Mouse (Mus musculus) T-cell, adult 2 months (primary cell): ENCODE results near the gene Slc7a11.

Source experiments
- DNase-seq: peaks from one replicate; pipeline ENCODE4 v3.0.0; 2022; ENCODE audit warnings: low spot score

The Slc7a11 gene

DNA sequence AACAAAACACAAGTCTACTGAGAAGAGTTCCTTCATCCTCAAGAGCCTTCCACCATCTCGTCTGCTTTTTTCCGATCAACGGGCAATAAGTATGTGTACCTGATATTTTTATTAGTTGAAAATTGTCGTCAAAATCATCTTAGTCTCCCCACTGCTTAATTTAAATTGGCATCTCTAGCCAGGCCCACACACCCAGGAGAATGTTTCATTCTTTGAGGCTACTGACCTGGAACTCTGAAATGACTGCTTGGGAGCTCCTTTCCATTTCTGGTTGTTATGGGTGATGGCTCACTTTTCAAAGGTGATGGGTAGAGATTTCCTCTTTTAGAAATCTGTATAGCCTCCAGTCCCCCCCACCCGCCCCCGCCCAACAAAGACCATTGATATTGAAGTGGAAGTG, 54.6 kb downstream of the Slc7a11 start:
- DNase-seq = no peak

DNA sequence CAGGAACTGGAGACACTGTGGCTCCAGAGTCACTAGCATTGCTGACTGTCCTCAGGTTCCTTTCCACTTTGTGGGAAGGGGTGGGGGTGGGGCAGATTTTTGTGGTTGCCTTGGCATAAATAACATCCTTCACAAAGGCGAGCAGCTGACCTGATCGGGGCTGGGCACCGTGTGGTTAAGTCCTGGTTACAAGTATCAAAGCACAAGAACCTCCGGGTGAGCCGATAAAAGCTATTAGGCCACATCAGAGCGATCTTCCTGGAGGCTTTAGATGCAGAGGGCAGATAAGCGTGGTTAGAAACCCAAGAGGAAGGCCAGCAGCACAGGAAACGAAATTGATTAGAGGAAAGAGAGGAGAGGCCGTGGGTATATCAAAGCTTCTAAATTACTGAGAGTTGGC, 55.1 kb downstream of the Slc7a11 start:
- peak; percentile 17 for DNase-seq

DNA sequence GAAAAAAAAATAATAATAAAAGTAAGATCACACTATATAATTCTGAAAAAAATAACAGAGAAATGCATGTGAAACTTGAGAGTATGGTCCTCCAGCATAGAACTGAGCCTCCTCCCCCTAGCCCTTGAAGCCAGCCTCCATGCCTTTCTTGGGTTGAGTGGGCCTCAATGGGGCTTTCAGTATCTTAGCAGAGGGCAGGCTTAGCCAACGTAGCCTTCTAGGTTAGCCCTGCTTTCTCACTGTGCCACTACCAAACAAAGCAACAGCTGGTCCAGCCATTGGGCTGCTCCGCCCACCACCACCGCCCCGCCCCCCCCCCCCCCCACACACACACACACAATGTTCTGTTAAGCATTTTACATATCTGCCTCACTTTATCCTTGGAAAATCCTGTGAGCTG, 56.1 kb downstream of the Slc7a11 start:
- no peak for DNase-seq

DNA sequence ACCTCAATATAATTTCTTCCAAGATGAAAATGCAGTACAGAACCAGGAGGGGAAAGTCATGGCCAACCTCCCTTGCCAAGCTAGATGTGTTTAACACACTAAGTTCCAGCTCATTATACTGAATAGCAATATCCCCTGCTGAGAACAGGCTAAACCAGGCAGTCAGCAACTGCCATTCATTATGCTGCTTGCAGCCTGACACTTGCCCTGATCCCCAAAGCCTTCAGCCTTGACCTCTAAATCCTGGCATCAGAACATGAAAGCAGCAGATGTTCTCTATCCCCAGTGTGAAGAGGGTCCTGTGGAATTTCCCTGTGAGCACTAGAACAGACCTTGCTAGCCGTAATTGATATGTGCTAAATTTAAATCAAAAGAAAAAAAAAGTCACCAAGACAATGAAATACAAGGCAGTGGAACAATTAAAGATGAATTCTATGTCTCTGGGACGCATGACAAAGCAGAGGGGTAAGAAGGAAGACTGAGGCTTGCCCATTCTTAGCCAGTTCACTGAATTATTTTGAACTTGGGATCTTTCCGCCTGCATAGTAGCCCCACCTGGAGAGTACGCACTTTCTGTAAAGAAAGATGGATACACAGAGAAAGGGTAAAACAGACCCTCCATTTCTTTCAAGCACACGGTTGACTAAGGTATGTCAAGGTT, 56.7 kb downstream of the Slc7a11 start:
- no peak for DNase-seq

DNA sequence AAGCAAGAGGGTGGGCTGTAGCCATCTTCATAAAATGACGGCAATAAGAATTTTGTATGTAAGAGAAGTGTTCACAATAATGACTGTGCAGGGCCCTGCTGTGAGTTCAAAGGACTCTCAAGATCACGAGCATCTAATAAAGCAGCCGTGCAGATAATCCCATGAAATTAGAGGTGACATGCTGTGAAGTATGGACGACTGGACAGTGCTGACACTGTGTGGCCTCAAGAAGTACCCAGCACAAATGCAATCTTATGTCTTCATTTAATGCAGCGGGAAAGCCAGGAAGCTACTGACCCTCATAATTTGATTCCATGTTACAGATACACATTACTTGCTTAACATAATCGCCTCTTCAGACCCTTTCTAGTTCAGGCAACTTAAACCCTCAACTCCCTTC, 57.3 kb downstream of the Slc7a11 start:
- DNase-seq = no peak

DNA sequence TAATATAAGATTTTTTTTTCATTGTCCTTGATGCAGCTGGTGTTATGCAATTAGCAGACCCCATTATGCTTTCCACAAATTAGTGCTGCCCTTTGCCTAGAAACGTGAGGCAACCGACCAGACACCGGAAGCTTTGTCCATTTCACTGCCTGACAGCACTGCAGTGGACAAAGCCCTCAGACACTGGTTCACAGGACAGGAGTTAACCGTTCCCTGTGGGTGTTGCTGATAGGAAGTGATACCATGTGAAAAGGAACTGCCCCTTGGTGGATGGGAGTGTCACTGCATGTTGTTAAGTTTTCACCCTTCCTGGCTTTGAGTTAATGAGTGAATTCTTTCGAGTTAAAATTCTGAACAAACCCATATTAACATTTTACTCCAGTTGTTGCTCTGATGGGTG, 60.7 kb downstream of the Slc7a11 start:
- no peak for DNase-seq

DNA sequence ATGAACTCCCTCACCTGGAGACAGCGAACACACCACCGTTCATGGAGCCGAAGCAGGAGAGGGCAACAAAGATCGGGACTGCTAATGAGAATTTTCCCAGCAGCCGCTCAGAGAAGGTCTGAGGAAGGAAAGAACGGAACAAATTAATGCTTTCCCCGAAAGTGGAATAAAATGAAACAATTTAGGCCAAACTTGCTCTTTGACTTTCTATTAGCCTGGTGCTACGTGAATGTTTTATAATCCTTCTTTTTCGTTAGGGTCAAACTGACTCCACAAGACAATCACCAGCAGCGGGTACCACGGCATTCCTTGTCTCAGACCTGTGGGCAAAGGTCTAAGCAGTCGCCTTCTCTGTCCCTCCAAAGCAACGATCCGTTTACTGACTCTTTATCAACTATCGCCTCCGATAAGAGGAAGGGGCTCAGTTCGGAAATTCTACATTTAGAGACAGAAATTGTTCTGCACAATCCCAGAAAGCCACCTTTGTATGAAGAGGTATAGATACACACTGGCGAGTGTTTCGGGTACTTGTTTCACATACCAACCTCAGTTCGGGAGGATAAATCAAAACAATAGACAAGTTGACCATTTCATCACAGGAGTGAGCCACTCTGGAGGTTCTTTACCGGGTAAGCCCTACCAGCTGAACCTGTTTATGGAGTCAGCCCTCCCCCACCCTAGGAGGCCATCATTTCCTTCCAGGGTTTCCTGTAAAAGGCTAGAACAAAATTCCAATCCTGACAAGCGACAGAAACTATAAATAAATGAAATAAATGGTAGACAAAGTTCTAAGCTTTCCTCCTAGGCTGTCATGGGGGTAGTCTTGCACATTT, 61.3 kb downstream of the Slc7a11 start:
- no peak for DNase-seq

DNA sequence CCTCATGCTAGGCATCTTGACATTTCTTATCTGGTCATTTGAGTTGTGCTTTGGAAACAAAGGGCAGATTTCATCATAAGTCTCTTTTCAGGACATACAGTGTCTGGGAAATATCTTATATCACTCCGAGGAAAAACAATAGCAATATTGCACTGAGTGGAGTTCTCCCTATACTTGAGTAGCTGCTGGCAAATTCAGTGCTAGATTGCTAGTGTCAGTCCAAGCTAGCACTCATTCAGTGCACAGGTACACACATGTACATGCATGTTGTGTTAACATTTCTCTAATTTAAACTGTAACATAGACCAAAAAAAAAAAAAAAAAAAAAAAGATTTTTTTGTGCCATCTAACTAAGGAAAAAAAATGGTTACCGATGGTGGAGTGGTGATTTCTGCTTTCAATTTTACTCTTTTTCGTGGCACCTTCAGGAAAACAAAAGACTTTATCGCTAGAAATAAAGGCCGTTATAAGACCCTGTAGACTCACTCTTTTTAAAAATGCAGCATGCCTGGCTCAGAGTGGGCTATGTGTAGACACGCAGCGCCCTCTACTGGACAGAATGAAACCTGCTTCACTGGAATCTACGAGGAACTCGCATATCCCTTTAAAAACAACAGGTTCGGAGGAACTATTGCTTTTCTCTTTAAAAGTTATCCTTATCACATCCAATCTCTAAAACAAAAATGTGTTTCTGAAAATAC, 62.1 kb downstream of the Slc7a11 start:
- DNase-seq = peak; percentile 54

DNA sequence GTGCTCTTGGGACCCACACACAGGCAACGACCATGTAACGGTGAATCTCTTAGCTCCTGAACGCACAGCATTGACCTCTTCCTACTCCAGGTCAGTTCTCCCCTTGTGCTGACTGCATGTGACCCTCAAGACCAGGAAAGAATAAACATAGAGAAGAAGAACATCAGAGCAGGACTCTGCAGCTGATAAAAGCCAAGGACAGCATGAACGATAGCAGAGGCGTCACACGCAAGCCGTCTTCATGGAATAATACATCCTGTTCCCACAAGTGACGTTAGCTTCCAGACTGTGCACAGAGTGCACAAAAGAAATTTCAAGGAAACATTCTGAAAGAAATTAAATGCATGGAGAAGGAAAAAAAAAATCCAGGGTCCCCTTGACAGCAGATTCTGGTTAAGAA, 63.5 kb downstream of the Slc7a11 start:
- DNase-seq = no peak

DNA sequence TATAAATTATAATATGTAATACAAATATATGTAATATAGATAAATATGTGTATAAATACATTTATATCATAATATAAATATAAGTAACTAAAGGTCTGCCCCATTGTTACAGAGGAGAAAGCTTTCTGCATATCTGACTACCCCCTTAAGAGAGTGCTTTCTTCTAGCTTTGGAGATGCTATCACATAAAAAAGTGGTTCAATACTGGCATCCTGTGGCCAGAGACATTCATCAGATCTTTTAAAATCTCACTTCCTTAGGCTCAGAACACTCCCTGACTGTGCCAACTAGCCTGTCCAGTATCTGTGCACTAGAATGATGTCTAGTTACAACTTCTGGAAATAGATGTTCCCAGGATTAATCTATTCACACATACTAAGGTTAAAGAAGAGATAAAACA, 67.9 kb downstream of the Slc7a11 start:
- DNase-seq = no peak

DNA sequence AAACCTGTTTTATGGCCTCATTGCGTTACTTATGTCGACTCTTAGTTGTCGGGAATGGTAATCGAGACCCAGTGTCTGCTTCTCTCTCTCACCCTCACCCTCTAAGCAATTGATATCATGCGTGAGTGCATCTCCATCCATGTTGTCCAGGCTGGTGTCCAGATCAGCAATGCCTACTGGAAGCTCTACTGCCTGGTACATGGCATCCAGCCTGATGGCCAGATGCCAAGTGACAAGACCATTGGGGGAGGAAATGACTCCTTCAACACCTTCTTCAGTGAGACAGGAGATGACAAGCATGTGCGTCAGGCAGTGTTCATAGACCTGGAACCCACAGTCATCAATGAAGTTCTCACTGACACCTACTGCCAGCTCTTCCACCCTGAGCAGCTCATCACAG, 73.6 kb downstream of the Slc7a11 start:
- DNase-seq = no peak

DNA sequence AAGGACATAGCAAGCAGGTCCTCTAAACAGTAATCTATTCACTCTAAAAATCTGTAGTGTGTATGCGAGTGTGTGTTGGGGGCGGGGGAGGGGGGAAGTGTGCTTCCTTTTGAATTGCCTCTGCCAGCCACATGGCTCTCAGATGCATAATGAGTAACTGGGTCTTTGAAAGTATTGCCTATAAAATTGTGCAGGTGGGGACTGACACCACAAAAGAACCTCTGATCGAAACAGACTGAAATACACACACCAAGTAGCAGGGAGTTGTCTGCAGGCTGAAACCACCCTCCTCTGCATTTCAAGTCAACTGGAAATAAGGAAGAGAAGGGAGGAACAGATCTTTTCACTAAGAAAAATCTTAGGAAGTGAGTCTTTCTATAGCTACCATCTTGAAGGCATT, 76.2 kb downstream of the Slc7a11 start:
- DNase-seq = no peak

DNA sequence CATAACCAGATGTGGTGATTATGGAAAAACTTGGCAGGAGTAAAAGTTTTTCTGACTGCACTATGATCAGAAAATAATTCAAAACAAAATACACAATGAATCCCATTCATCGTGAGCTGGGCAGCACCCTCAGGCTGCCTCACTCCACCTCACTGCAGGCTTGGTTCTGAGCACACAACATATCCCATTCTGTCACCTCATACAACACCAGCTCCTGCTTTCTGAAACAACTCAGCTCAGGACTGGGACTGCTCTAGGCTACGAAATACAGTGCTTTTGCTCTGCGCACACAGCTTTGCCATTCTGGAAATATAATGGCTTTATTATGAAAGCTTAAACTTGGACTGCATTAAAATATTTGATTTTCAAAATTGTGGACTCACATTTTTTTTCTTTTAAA, 79.8 kb downstream of the Slc7a11 start:
- DNase-seq = no peak

DNA sequence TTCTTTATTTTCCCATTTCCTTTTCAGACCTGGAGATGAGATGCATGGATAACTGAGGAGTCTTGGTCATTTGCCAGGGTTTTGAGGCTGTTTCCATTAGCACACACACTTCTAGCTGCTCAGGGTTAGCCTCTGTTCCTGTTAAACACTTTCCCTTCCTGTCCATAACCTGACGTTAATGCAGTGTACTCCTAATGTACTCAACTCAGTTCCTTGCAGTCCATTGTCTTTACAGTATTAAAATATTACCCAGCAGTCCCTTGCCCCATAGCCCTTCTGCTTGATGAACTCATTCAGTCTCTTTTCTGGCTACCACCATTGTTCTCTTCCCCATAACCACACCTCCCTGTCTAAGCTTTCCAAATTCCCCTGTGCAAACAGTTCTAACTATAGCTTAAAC, 96.3 kb downstream of the Slc7a11 start:
- no peak for DNase-seq

DNA sequence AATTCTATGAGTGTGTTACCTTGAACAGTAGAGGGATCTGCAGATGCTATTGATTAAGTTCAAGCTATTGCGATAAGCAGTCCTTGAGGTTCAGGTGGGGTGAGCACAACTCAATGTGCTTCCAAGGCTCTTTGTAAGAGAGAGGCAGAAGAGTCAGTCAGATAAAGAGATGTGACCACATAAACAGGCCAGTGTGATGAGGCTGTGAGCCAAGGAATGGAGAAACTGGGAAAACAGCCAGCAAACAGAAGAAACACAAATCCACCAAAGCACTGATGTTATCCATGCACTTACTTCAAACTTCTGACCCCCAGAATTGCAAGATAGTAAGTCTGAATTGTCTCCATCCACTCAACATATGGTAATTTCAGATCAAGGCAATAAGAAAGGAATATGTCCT, 99.0 kb downstream of the Slc7a11 start:
- DNase-seq = no peak

DNA sequence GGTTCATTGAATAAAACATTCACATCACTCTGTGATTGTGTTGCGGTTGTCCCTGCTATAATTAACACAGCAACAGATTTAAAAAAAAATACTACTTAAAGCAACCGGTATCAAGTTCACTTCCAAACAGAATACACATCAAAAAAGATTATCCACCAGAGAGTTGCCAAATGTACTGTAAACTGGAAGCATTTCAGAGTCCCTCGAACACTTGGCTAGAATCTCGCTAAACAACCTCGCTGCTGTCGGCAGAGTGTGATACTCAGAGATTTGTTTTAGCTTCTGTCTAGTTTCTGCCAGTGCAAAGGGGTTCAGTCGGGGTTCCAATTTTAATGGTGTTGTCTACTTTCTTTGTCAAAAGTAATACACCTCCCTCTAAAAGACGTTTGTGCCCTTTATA, 118.9 kb downstream of the Slc7a11 start:
- DNase-seq = no peak

DNA sequence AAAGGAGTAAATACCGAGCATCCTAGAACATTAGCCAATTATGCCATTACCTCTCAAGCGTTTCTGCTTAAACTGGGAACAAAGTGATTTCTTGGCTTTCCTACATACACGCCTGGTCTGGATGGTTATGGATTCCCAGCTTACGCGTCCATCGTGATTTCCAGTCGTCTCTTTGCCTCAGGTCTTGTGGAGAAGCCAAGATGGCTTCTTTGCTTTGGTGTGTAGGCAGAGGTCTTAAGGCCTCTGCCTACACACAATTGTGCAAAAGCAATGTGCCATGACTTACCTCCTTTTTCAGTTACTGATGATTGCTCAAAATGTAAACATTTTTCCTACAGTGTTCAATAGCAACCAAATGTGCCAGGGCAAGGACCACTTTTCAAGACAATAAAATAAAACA, 119.5 kb downstream of the Slc7a11 start:
- DNase-seq = no peak

DNA sequence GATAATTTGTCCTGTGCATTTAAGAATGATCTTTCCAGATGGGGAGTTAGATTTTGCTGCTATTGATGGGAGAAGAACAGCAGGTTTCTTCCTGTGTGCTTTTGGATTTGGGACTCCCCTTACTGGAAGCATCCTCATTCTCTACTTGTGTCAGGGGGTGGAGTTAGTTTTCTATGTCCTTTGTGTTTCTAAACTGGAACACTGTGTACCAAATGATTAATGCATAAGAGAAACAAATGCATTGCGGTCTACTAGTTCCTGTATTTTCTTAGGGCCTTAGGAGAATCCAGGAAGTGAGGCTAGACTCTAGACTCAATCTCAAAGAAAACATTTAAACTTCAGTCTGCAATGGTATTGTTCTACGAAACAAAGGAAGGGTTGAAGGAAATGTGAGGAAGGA, 122.6 kb downstream of the Slc7a11 start:
- no peak for DNase-seq

DNA sequence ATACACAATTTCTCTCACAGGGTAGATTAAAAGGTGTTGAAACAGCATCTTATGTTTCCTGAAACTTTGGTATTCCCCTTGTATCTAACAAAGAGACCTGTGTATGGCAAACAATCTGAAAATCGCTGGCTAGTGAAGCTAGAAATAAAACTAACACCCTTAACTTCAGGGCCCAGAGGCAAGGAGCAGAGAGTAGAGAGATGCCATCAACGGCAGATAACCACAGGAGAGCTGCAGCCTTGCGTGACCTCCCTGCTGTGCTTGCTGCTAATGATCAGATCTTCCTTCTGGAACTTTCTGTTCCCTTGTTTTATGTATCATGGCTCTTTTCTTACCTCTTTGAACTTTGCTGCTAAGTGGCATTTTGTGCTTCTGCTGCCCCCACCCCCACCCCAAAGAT, 125.3 kb downstream of the Slc7a11 start:
- no peak for DNase-seq

DNA sequence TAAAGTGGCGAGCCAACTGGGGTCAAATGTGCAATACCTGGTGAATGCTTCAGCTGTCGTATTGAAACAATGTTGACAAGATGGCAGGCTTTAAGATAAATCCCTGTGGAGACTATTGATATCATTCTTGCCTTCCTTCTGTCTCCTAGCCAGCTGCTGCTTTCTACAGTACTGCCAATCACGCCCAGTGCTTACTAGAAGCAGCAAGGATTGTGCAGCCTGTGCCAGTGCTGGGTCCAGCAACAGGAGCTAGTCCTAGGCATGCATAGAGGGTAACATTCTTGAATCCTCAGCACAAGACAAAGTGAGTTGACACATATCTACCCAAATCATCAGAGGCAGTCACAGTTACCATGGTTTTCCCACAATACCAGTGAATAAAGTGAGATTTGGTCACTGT, 129.6 kb downstream of the Slc7a11 start:
- DNase-seq = no peak

DNA sequence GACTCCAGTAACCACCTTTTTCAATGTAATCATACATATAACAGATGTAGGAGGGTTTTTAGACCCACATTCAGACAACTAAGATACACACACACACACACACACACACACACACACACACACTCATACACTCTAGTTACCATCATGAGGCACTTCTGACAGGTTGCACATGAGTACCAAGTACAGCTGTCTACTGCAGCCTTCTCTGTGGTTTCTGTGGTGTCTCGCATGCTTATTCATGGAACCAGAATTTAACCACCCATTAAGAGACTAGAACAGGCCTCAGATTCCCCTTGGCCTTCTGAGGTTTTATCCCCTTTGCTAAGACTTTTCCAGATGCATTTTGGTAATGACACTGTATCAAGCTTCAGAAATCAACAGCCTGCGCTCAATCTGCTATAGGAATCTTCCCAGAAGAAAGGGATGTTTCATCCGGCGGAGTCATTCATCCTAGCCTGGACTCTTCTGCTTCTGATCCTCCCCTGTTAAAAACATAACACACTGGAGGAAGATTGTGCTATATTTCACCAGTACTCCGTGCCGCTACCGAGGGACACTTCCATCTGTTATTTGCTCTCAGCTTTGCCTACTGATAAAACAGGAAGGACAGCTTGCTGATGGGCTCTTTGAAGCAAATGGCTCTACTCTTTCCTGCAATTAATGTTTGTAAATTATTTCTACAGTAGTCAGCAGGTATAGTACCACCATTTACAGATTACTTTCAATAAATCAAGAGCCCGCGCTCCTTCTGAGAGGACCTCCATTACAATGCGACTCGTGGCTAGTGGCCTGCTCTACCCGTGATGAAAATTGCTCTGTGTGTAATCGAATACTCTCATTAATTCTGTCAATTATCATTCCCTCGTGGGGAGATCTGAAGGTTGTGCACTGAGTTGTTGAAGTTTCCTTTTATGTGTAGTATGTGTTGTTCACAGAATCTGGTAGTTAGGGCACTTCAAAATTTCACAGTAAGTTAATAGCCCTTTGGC, 135.8 kb downstream of the Slc7a11 start:
- no peak for DNase-seq

DNA sequence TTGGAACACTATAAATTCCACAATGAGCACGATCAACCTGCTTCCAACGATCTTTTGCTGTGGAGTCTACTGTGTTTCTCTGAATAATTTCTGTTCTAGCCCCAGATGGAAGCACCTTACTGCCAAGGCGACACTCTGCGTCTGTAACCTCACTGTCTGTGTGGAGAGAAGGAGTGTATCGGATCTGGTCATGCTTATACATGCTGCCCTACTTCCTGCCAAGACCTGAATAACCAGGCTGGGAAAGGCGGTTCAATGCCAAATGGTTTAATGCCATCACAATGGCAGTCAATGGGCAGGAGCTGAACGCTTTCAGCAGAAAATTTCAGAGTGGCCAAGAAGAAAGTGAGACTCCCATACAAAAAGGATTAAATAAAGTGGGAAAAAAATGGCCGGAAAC, 137.1 kb downstream of the Slc7a11 start:
- no peak for DNase-seq
